Mouse (Mus musculus) R1 (cell line): ENCODE measurements around the gene Pfn4.
"Not testable (repeated sequence)": the region's sequence is repeated elsewhere in the genome, so short reads cannot be mapped to it uniquely, and the experiment has no call there.

Source experiments
- DNase-seq: peaks from one replicate; pipeline ENCODE4 v3.0.0-alpha.2; 2018; ENCODE audit warnings: low read depth, low spot score

Gene Pfn4

DNA sequence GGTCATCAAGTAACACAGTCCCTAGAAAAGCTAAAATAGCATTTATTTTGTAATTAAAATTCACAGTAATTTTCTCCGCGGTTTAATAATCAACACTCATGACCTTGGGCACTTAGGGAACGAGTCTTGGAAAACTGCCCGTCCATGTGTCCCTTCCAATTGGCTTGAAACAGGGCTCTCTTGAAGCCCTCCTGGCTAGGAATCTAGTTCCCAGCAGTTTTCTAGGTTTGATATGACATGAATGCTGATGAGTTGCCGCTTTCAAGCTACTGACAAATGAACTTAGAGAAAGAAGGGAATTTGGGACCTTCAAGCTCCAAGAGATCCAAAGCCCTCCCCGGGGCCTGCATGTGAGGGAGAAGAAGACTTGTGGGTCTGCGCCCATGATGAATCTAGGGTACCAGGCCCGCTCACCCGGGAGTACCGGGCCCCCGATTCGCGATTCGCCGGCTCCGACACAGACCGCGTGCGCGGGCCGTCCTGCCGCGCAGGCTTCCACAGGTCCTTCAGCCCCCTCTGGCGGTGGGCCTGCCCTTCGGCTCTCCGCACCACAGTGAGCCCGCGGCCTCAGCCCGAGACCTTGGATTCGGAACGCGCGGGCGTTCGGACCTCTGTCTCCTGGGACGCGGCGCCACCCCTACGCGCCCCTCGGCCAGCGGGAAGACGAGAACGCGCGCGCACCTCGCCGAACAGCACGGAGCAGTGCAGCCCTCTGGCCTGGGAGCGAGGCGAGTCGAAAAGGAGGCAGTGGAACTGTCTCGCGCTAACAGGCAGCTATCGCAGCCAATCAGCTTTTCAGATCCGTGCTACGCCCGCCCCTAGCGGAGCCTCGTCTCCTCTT is at the start of gene Pfn4, which contains the start of gene Fam228b:
Gene Pfn4, plus strand, starts transcription at position 531 of the 841 bp plus-strand sequence.
Gene Fam228b, minus strand, starts transcription at position 776 of the 841 bp plus-strand sequence.
- peak; percentile 96 for DNase-seq

GRCm38 (mm10) chr12:4719066-4719761 is 49.6 kb upstream of the Pfn4 start:
- no peak for DNase-seq

DNA sequence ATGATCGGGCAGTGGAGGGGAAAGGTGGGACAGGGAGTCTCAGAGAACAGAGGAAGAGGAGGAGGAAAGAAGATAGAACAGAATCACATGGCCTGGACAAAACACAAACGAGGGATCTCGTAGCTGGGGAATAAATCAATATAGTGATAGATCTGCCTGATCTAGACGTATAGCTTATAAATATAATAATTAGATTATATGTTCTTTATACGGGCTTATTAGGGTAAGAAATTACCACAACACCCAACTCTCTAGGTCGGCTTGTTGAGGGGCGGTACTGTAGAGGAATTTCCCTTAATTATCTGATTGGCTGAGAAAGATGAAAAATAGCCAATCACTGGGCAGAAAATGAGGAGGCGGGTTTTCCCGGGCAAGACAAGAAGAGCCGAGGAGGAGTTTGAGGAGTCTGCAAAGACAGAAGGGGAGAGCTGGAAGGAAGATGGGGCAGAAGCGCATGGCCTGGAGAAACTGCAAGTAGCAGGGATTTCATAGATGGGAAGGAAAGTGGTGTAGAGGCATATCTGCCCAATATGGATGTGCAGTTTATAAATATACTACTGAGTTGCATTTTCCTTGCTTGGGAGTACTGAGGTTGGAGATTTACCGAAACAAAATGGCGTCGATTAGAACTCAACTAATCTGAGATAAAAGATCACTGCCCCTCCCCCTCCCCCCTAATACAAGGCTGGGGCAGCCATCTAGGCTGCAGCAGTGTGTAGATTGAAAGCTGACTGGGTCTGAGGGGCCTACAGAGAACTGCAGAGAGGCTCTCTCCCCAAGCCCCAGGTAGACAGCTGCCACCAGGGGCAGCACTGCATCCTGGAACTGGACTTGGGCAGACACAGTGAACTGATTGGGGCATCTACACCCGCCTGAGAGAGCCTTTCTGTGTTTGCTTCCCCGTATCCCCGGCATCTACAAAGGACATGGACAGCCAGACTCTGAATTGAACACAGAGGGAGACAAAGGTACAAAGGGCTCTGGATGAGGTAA is 48.8 kb upstream of the Pfn4 start:
- peak; percentile 94 for DNase-seq

- peak; percentile 74 for DNase-seq
These were observed 39.7 kb upstream of the Pfn4 start for GRCm38 (mm10) chr12:4729165-4729564.

DNA sequence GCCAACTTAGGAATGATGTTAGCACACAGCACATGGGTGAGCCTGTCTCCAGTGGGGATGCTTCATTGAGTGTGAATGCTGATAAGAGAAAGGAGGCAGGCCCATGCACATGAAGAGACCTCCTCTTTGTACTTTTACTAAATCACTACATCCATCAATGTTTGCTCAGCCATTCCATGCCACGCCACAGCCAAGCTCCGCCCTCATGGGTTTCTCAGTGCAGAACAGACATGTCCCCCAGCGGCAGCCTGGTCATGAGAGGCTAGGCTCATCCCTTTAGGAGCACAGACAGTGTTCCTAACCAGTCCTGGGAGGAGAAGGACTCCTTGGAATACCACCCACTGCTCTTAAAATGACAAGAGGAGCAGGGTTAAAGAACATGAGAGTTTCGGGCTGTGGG is 37.2 kb upstream of the Pfn4 start:
- no peak for DNase-seq

GRCm38 (mm10) chr12:4732332-4732731 is 36.5 kb upstream of the Pfn4 start:
- DNase-seq, result no peak

DNA sequence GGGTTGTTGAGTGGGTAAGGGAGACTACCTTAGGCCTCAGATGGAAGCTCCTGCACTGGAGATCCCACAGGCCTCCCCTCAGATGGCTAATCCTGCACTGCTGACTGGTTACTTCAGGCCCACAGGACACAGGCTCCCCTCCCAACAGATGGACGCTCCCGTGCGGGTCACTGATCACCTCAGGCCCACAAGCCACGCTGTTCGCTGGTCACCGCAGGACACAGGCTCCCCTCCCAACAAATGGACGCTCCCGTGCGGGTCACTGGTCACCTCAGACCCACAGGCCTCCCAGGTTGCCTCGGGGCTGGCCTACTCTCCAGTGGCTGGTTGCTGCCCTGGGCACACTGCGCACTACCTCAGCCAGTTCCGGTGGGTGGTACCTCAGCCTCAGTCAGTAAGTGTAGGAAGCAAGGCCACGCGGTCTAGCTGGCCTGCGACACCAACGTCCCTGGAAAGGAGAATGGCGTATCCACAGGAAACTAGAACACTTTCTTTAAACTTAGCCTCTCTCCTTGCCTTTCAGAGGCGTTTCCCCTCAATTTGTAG is 30.7 kb upstream of the Pfn4 start, which contains the start of gene Fam228a:
Gene Fam228a, minus strand, starts transcription at position 400 of the 546 bp plus-strand sequence.
- DNase-seq, result peak; percentile 11

DNA sequence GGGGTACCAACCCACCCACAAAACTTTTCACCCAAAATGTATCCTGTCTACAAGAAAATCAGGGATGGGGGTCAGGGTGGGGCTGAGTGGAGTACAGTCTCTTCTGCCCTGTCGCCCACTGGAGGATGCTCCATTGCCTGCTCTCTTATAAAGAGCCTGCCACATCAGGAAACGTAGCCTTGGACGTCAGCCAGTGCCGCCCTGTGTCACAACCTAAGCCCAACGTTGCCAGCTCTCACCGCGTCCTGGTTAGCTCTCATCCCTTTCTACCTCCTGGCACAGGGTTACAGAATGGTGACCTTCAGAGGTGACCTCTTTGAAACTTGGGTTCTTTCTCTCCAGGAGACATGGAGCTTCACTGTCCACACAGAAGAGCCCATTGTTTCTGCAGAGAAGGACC is 28.0 kb upstream of the Pfn4 start:
- no peak for DNase-seq

- no peak for DNase-seq
These were observed 26.6 kb upstream of the Pfn4 start for GRCm38 (mm10) chr12:4742183-4742582.

- no peak for DNase-seq
These were observed 24.3 kb upstream of the Pfn4 start for GRCm38 (mm10) chr12:4744486-4744885.

DNA sequence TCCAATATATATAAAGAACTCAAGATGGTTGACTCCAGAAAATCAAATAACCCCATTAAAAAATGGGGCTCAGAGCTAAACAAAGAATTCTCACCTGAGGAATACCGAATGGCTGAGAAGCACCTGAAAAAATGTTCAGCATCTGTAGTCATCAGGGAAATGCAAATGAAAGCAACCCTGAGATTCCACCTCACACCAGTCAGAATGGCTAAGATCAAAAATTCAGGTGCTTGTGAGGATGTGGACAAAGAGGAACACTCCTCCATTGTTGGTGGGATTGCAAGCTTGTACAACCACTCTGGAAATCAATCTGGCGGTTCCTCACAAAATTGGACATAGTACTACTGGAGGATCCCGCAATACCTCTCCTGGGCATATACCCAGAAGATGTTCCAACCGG is 14.4 kb upstream of the Pfn4 start:
- peak; percentile 14 for DNase-seq

DNA sequence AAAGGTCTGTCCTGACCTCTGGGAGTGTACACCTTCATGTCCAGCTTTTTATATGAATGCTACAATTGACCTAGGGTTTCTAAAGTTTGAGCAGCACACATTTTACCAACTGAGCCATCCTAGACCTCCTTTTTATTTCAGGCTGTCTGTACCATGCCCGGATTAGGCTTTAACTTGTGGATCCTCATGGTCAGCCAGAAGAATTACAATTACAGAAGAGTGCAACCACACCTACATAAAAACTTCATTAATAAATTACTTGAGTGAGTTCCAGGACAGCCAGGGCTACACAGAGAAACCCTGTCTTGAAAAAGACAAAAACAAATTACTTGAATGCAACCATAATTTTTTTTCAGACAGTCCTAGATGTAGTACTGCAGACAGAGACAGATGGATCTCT is 11.8 kb upstream of the Pfn4 start:
- DNase-seq, result no peak

- DNase-seq, result no peak
These were observed 506 bp downstream of the Pfn4 start for GRCm38 (mm10) chr12:4769333-4769723.

GRCm38 (mm10) chr12:4774895-4775587 is 6.2 kb downstream of the Pfn4 start:
- DNase-seq, result no peak

- no peak for DNase-seq
These were observed 6.7 kb downstream of the Pfn4 start for GRCm38 (mm10) chr12:4775588-4775949.

DNA sequence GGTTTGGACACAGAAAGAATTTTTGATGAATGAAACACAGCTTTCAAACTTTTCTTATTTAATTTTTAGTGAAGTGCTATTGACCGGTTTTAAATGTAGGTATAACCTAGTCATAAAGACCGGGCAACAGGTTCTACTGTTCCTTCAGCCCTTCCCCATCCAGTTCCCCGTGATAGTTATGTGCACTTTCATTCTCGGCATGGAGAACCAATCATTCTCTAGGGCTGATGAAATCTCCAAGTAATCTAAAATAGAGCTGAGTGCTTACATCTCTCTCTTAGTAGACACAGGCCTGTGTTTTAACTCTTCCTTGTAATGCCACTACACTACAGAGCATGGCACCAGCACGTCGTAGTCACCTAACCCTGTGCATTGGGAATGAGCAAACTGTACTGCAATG is 8.9 kb downstream of the Pfn4 start:
- DNase-seq, result no peak

DNA sequence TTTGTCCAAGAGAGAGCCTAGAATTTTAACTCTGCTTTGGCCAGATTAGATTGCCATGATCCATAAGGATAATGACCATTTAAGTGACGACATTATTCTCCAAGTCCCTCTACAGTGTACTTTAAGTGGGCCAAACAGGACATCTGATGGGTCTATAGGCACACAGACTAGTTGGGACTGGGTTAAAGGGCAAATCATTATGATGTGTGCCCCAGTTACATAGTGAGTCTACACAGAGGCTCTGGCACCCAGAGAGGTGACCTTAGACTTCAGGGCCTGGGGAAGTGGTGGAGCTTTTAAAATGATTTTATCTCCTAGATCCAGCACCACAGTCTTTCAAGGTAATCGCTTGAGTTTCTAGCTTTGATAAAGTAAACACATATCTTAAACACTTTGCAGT is 11.4 kb downstream of the Pfn4 start:
- DNase-seq, result no peak

DNA sequence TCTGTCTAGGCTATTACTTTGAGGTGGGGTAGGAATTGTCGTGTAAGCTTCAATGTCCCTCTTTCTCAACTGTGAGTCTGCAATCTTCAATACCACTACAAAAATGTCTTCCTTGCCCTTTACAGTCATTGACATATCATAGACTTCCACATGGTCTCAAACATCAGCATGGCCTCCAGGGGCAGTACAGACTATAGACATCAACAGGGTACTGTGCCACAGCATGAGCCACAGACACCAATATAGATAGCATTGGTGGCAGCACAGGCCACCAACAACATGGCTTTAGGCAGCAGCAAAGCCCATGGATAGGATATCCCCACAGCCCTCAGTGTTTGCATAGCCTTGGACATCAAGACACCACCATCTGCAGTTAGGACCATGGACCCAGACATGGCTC is 12.4 kb downstream of the Pfn4 start:
- DNase-seq, result no peak

DNA sequence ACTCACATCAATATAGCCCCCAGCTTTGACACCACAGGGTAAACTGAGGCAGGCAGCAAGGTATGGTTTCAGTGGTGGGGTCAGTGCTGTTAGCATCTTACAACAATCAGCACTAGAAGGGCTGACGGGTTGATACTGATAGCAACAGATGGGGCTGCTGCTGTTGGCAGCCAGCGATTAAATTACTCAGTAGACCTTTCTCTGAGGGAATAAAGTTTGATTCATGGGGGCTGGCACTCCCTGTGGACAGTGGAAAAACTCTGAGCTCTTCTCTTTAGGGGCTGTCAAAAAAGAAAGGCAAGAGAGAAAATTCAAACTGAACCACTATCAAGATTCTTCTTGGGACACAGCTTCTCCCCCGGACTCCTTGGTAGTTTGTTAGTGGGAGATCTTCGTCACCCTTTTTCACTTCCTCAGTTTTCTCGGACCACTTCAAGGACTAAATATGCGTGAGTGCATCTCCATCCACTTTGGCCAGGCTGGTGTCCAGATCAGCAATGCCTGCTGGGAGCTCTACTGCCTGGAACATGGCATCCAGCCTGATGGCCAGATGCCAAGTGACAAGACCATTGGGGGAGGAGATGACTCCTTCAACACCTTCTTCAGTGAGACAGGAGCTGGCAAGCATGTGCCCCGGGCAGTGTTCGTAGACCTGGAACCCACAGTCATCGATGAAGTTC is 13.0 kb downstream of the Pfn4 start:
- not testable (repeated sequence) for DNase-seq

GRCm38 (mm10) chr12:4783598-4783997 is 14.8 kb downstream of the Pfn4 start:
- no peak for DNase-seq
